Mouse (Mus musculus): ENCODE measurements around the gene Efna1. TPM values are rescaled to one million over a fixed set of nuclear protein-coding genes. Genes with fewer than 3 reads are reported as not detected.

The Efna1 gene
- total and polyA plus RNA-seq, 2 experiments from 2014 or later, result 5.9 to 10.9 TPM

DNA sequence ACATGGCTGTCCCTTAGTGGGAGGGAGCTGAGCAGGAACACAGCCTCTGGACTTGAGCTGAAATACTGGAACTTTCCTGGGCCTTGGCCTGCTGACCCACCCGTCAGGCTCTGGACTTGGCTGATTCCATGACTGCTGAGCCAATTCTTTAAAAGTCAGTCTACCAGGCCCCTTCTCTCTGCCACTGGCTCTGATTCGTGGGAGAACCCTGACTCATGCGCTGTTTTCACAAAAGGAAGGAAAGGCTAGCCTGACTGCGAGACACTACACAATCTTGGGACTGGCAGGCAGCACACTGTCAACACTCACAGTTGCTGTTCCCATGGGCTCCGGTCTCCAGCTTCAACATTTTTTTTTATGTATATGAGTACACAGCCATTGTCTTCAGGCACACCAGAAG lies 24.8 kb downstream of the Efna1 start:
- no peaks in the 10 kb centered on the region for H3K27me3 ChIP-seq (ENCODE audit: insufficient read depth, low read length)
- no peaks in the 10 kb centered on the region for H3K36me3 ChIP-seq (ENCODE audit: insufficient read depth, low read length)
- ATAC-seq (no peak), DNase-seq (ENCODE audit: low spot score) (no peak)
- no peak for TF ChIP-seq CTCF (IDR thresholded peaks at IDR 0.05; ENCODE audit: low read depth)
- H3K9me3 ChIP-seq (ENCODE audit: low read length), result no peaks in the 10 kb centered on the region
- 76% methylated on average over 5 of the region's 5 CpGs for WGBS
- H3K4me1 ChIP-seq (ENCODE audit: insufficient read depth, low read length), result 0 out of 2 replicates have a peak, but pooled peaks cover 3% of the 10 kb centered on the region
- no peak overlapping the region for H3K27ac ChIP-seq
- no peak overlapping the region for H3K4me3 ChIP-seq (ENCODE audit: low read length)
- no peak overlapping the region for H3K4me2 ChIP-seq (ENCODE audit: low read depth, low read length)
- no peak overlapping the region for H3K9ac ChIP-seq (replicated peaks; ENCODE audit: low read length)

- Histone ChIP-seq H3K27ac (no peak overlapping the region), H3K36me3 (ENCODE audit: insufficient read depth, low read length) (no peaks in the 10 kb centered on the region), H3K4me1 (ENCODE audit: insufficient read depth, low read length) (0 out of 2 replicates have a peak, but pooled peaks cover 7% of the 10 kb centered on the region), H3K9ac (replicated peaks; ENCODE audit: low read length) (no peak overlapping the region), H3K27me3 (ENCODE audit: insufficient read depth, low read length) (no peaks in the 10 kb centered on the region), H3K4me2 (ENCODE audit: low read depth, low read length) (no peak overlapping the region), H3K9me3 (ENCODE audit: low read length) (no peaks in the 10 kb centered on the region), H3K4me3 (ENCODE audit: low read length) (no peak overlapping the region)
- no peak for TF ChIP-seq CTCF (IDR thresholded peaks at IDR 0.05; ENCODE audit: low read depth)
- ATAC-seq, result no peak
- DNase-seq (ENCODE audit: low spot score), result no peak
- 93% methylated on average over 5 of the region's 5 CpGs for WGBS
Measured at GRCm38 (mm10) chr3:89254994-89255393, 25.9 kb downstream of the Efna1 start.

- Histone ChIP-seq H3K27ac (no peak overlapping the region), H3K4me2 (ENCODE audit: low read depth, low read length) (peak overlapping the region; percentile 25), H3K4me1 (ENCODE audit: insufficient read depth, low read length) (peaks cover 13% of the 10 kb centered on the region; the same call in 1 of the 2 replicates), H3K36me3 (ENCODE audit: insufficient read depth, low read length) (no peaks in the 10 kb centered on the region), H3K9ac (replicated peaks; ENCODE audit: low read length) (no peak overlapping the region), H3K4me3 (ENCODE audit: low read length) (no peak overlapping the region), H3K27me3 (ENCODE audit: insufficient read depth, low read length) (no peaks in the 10 kb centered on the region), H3K9me3 (ENCODE audit: low read length) (no peaks in the 10 kb centered on the region)
- TF ChIP-seq CTCF (IDR thresholded peaks at IDR 0.05; ENCODE audit: low read depth), result no peak
- 8% methylated on average over 17 of the region's 17 CpGs for WGBS
- ATAC-seq (peak; percentile 37; the same call in 1 of the 2 replicates), DNase-seq (ENCODE audit: low spot score) (no peak)
Measured at GRCm38 (mm10) chr3:89251365-89251895, 29.5 kb downstream of the Efna1 start.

DNA sequence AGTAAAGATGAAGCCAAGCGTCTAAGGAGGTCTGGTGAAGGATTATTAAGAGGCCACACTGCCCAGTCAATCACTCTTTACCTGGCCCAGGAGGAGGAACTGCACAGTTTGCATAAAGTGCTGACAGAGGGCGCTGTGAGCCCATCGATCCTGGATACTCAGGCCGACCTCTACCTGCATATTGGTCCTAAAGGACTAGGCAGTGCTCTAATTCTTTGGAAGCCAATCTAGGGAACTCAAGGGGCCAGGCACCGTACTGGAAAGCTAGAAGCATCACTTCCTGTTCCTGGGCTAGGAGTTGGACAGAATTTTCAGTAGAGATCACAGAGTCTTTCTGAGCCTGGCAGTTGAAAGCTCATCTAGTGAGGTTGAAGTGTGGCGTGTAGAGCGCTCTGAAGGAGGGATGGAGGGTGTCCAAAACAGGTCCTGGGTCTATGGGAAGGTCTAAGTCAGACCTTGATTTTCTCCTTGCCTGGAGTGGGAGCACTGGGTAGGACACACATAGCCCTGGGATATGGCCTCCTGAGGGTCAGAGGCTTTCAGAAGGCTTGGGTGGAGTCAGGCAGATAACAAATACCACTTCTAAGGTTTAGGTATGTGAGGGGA lies 30.4 kb downstream of the Efna1 start:
- ATAC-seq, result no peak
- Histone ChIP-seq H3K4me3 (ENCODE audit: low read length) (no peak overlapping the region), H3K9me3 (ENCODE audit: low read length) (no peaks in the 10 kb centered on the region), H3K27ac (peak overlapping the region; percentile 27; the same call in 1 of the 2 replicates), H3K36me3 (ENCODE audit: insufficient read depth, low read length) (no peaks in the 10 kb centered on the region), H3K27me3 (ENCODE audit: insufficient read depth, low read length) (no peaks in the 10 kb centered on the region), H3K4me1 (ENCODE audit: insufficient read depth, low read length) (peaks cover 13% of the 10 kb centered on the region; the same call in 1 of the 2 replicates), H3K9ac (replicated peaks; ENCODE audit: low read length) (no peak overlapping the region), H3K4me2 (ENCODE audit: low read depth, low read length) (no peak overlapping the region)
- TF ChIP-seq CTCF (IDR thresholded peaks at IDR 0.05; ENCODE audit: low read depth), result peak; percentile 77
- DNase-seq (ENCODE audit: low spot score), result peak; percentile 71
- WGBS, result 21% methylated on average over 7 of the region's 7 CpGs

- Histone ChIP-seq H3K4me3 (ENCODE audit: low read length) (no peak overlapping the region), H3K4me1 (ENCODE audit: insufficient read depth, low read length) (peaks cover 25% of the 10 kb centered on the region), H3K9ac (replicated peaks; ENCODE audit: low read length) (peak overlapping the region; percentile 77; the same call in 1 of the 2 replicates), H3K27ac (no peak overlapping the region), H3K27me3 (ENCODE audit: insufficient read depth, low read length) (no peaks in the 10 kb centered on the region), H3K9me3 (ENCODE audit: low read length) (no peaks in the 10 kb centered on the region), H3K4me2 (ENCODE audit: low read depth, low read length) (peak overlapping the region; percentile 90), H3K36me3 (ENCODE audit: insufficient read depth, low read length) (0 out of 2 replicates have a peak, but pooled peaks cover 1% of the 10 kb centered on the region)
- ATAC-seq (no peak), DNase-seq (ENCODE audit: low spot score) (no peak)
- 91% methylated on average over 4 of the region's 4 CpGs for WGBS
- no peak for TF ChIP-seq CTCF (IDR thresholded peaks at IDR 0.05; ENCODE audit: low read depth)
Measured at GRCm38 (mm10) chr3:89247466-89247865, 33.5 kb downstream of the Efna1 start.

GRCm38 (mm10) chr3:89246261-89247100 lies 34.5 kb downstream of the Efna1 start, which contains the start of gene Trim46:
Trim46 (minus strand) TSS chr3:89246309.
- under 1% methylated on average over 34 of the region's 42 CpGs for WGBS
- Histone ChIP-seq H3K4me2 (ENCODE audit: low read depth, low read length) (peak within 1 kb of the TSS; percentile 90), H3K9me3 (ENCODE audit: low read length) (no peaks in the 10 kb centered on the region), H3K9ac (replicated peaks; ENCODE audit: low read length) (peak within 1 kb of the TSS; percentile 77), H3K36me3 (ENCODE audit: insufficient read depth, low read length) (peaks cover 9% of the 10 kb centered on the region; the same call in 1 of the 2 replicates), H3K4me1 (ENCODE audit: insufficient read depth, low read length) (peaks cover 25% of the 10 kb centered on the region), H3K27me3 (ENCODE audit: insufficient read depth, low read length) (no peaks in the 10 kb centered on the region), H3K4me3 (ENCODE audit: low read length) (peak within 1 kb of the TSS; percentile 68), H3K27ac (peak within 1 kb of the TSS; percentile 89)
- peak; percentile 77 for ATAC-seq
- DNase-seq (ENCODE audit: low spot score), result peak; percentile 96
- peak; percentile 99 for TF ChIP-seq CTCF (IDR thresholded peaks at IDR 0.05; ENCODE audit: low read depth)
